Mouse (Mus musculus): ENCODE measurements around the gene Acsl4. TPM values are rescaled to one million over a fixed set of nuclear protein-coding genes. Genes with fewer than 3 reads are reported as not detected.

Acsl4 gene
- polyA plus RNA-seq, 1 experiment from 2014 or later = 22.4 TPM

GRCm38 (mm10) chrX:142372393-142372792 is 17.9 kb downstream of the Acsl4 start:
- 20% methylated on average over 3 of the region's 3 CpGs for WGBS
- H3K4me2 ChIP-seq (replicated peaks; ENCODE audit: low read depth, low read length) = no peak overlapping the region
- H3K9me3 ChIP-seq (ENCODE audit: low read length) = no peaks in the 10 kb centered on the region
- H3K27ac ChIP-seq (ENCODE audit: low read length) = no peak overlapping the region
- H3K4me3 ChIP-seq (ENCODE audit: low read length) = no peak overlapping the region
- H3K9ac ChIP-seq (replicated peaks; ENCODE audit: low read length) = no peak overlapping the region
- peaks cover 3% of the 10 kb centered on the region; the same call in 1 of the 2 replicates for H3K27me3 ChIP-seq (ENCODE audit: insufficient read depth, low read length)
- H3K4me1 ChIP-seq (ENCODE audit: insufficient read depth, low read length) = no peaks in the 10 kb centered on the region; the same call in 1 of the 2 replicates
- no peaks in the 10 kb centered on the region for H3K36me3 ChIP-seq (ENCODE audit: insufficient read depth, low read length)
- ATAC-seq (ENCODE audit: low FRiP score, low TSS enrichment) = no peak

GRCm38 (mm10) chrX:142369935-142370334 is 20.4 kb downstream of the Acsl4 start:
- peak; percentile 65; the same call in 1 of the 2 replicates for ATAC-seq (ENCODE audit: low FRiP score, low TSS enrichment)
- WGBS = 29% methylated on average over 7 of the region's 7 CpGs

GRCm38 (mm10) chrX:142363882-142364281 is 26.5 kb downstream of the Acsl4 start:
- Histone ChIP-seq H3K4me3 (ENCODE audit: low read length) (no peak overlapping the region), H3K4me1 (ENCODE audit: insufficient read depth, low read length) (no peaks in the 10 kb centered on the region), H3K9me3 (ENCODE audit: low read length) (no peaks in the 10 kb centered on the region), H3K27ac (ENCODE audit: low read length) (no peak overlapping the region), H3K27me3 (ENCODE audit: insufficient read depth, low read length) (no peaks in the 10 kb centered on the region; the same call in 1 of the 2 replicates), H3K36me3 (ENCODE audit: insufficient read depth, low read length) (no peaks in the 10 kb centered on the region), H3K9ac (replicated peaks; ENCODE audit: low read length) (no peak overlapping the region), H3K4me2 (replicated peaks; ENCODE audit: low read depth, low read length) (no peak overlapping the region)
- 89% methylated on average over 1 of the region's 1 CpGs for WGBS
- no peak for ATAC-seq (ENCODE audit: low FRiP score, low TSS enrichment)

More at GRCm38 (mm10) chrX:142369935-142370334, 20.4 kb downstream of the Acsl4 start:
- Histone ChIP-seq H3K27ac (ENCODE audit: low read length) (no peak overlapping the region; the same call in 1 of the 2 replicates), H3K9ac (replicated peaks; ENCODE audit: low read length) (no peak overlapping the region), H3K36me3 (ENCODE audit: insufficient read depth, low read length) (no peaks in the 10 kb centered on the region), H3K4me3 (ENCODE audit: low read length) (no peak overlapping the region), H3K4me2 (replicated peaks; ENCODE audit: low read depth, low read length) (no peak overlapping the region), H3K4me1 (ENCODE audit: insufficient read depth, low read length) (no peaks in the 10 kb centered on the region; the same call in 1 of the 2 replicates), H3K27me3 (ENCODE audit: insufficient read depth, low read length) (peaks cover 3% of the 10 kb centered on the region; the same call in 1 of the 2 replicates), H3K9me3 (ENCODE audit: low read length) (no peaks in the 10 kb centered on the region)

GRCm38 (mm10) chrX:142359031-142359430 is 31.3 kb downstream of the Acsl4 start:
- 83% methylated on average over 7 of the region's 7 CpGs for WGBS
- Histone ChIP-seq H3K4me3 (ENCODE audit: low read length) (no peak overlapping the region), H3K4me2 (replicated peaks; ENCODE audit: low read depth, low read length) (no peak overlapping the region), H3K36me3 (ENCODE audit: insufficient read depth, low read length) (no peaks in the 10 kb centered on the region), H3K4me1 (ENCODE audit: insufficient read depth, low read length) (no peaks in the 10 kb centered on the region), H3K27me3 (ENCODE audit: insufficient read depth, low read length) (no peaks in the 10 kb centered on the region; the same call in 1 of the 2 replicates), H3K9ac (replicated peaks; ENCODE audit: low read length) (no peak overlapping the region), H3K27ac (ENCODE audit: low read length) (no peak overlapping the region), H3K9me3 (ENCODE audit: low read length) (no peaks in the 10 kb centered on the region)
- no peak for ATAC-seq (ENCODE audit: low FRiP score, low TSS enrichment)

- no peaks in the 10 kb centered on the region for H3K9me3 ChIP-seq (ENCODE audit: low read length)
- H3K9ac ChIP-seq (replicated peaks; ENCODE audit: low read length) = no peak overlapping the region
- no peaks in the 10 kb centered on the region for H3K4me1 ChIP-seq (ENCODE audit: insufficient read depth, low read length)
- no peak overlapping the region for H3K4me2 ChIP-seq (replicated peaks; ENCODE audit: low read depth, low read length)
- H3K27me3 ChIP-seq (ENCODE audit: insufficient read depth, low read length) = no peaks in the 10 kb centered on the region; the same call in 1 of the 2 replicates
- H3K27ac ChIP-seq (ENCODE audit: low read length) = no peak overlapping the region
- ATAC-seq (ENCODE audit: low FRiP score, low TSS enrichment) = no peak
- 77% methylated on average over 5 of the region's 5 CpGs for WGBS
- no peak overlapping the region for H3K4me3 ChIP-seq (ENCODE audit: low read length)
- H3K36me3 ChIP-seq (ENCODE audit: insufficient read depth, low read length) = no peaks in the 10 kb centered on the region
Measured at GRCm38 (mm10) chrX:142358427-142358826, 31.9 kb downstream of the Acsl4 start.

GRCm38 (mm10) chrX:142336207-142336606 is 54.1 kb downstream of the Acsl4 start:
- Histone ChIP-seq H3K9ac (replicated peaks; ENCODE audit: low read length) (no peak overlapping the region), H3K4me1 (ENCODE audit: insufficient read depth, low read length) (no peaks in the 10 kb centered on the region)
- 93% methylated on average over 6 of the region's 6 CpGs for WGBS

GRCm38 (mm10) chrX:142335502-142335901 is 54.8 kb downstream of the Acsl4 start:
- no peaks in the 10 kb centered on the region for H3K4me1 ChIP-seq (ENCODE audit: insufficient read depth, low read length)
- no peaks in the 10 kb centered on the region for H3K36me3 ChIP-seq (ENCODE audit: insufficient read depth, low read length)
- no peaks in the 10 kb centered on the region for H3K9me3 ChIP-seq (ENCODE audit: low read length)
- H3K4me2 ChIP-seq (replicated peaks; ENCODE audit: low read depth, low read length) = no peak overlapping the region
- ATAC-seq (ENCODE audit: low FRiP score, low TSS enrichment) = no peak
- WGBS = 91% methylated on average over 5 of the region's 5 CpGs
- no peak overlapping the region for H3K9ac ChIP-seq (replicated peaks; ENCODE audit: low read length)
- H3K27ac ChIP-seq (ENCODE audit: low read length) = no peak overlapping the region
- peaks cover 2% of the 10 kb centered on the region; the same call in 1 of the 2 replicates for H3K27me3 ChIP-seq (ENCODE audit: insufficient read depth, low read length)
- no peak overlapping the region for H3K4me3 ChIP-seq (ENCODE audit: low read length)

More at GRCm38 (mm10) chrX:142336207-142336606, 54.1 kb downstream of the Acsl4 start:
- peaks cover 2% of the 10 kb centered on the region; the same call in 1 of the 2 replicates for H3K27me3 ChIP-seq (ENCODE audit: insufficient read depth, low read length)
- H3K36me3 ChIP-seq (ENCODE audit: insufficient read depth, low read length) = no peaks in the 10 kb centered on the region
- H3K27ac ChIP-seq (ENCODE audit: low read length) = no peak overlapping the region
- no peak for ATAC-seq (ENCODE audit: low FRiP score, low TSS enrichment)
- H3K4me3 ChIP-seq (ENCODE audit: low read length) = no peak overlapping the region
- H3K9me3 ChIP-seq (ENCODE audit: low read length) = no peaks in the 10 kb centered on the region
- no peak overlapping the region for H3K4me2 ChIP-seq (replicated peaks; ENCODE audit: low read depth, low read length)

- 61% methylated on average over 2 of the region's 2 CpGs for WGBS
Measured at GRCm38 (mm10) chrX:142325760-142326159, 64.6 kb downstream of the Acsl4 start.

GRCm38 (mm10) chrX:142316106-142316505 is 74.2 kb downstream of the Acsl4 start:
- Histone ChIP-seq H3K4me1 (ENCODE audit: insufficient read depth, low read length) (no peaks in the 10 kb centered on the region), H3K4me3 (ENCODE audit: low read length) (no peak overlapping the region), H3K9ac (replicated peaks; ENCODE audit: low read length) (no peak overlapping the region), H3K27ac (ENCODE audit: low read length) (no peak overlapping the region), H3K4me2 (replicated peaks; ENCODE audit: low read depth, low read length) (no peak overlapping the region), H3K36me3 (ENCODE audit: insufficient read depth, low read length) (no peaks in the 10 kb centered on the region), H3K27me3 (ENCODE audit: insufficient read depth, low read length) (peaks cover 14% of the 10 kb centered on the region; the same call in 1 of the 2 replicates), H3K9me3 (ENCODE audit: low read length) (no peaks in the 10 kb centered on the region)
- 70% methylated on average over 9 of the region's 9 CpGs for WGBS
- no peak for ATAC-seq (ENCODE audit: low FRiP score, low TSS enrichment)

More at GRCm38 (mm10) chrX:142325760-142326159, 64.6 kb downstream of the Acsl4 start:
- Histone ChIP-seq H3K4me1 (ENCODE audit: insufficient read depth, low read length) (no peaks in the 10 kb centered on the region), H3K4me3 (ENCODE audit: low read length) (no peak overlapping the region), H3K36me3 (ENCODE audit: insufficient read depth, low read length) (no peaks in the 10 kb centered on the region), H3K27ac (ENCODE audit: low read length) (no peak overlapping the region), H3K27me3 (ENCODE audit: insufficient read depth, low read length) (no peaks in the 10 kb centered on the region; the same call in 1 of the 2 replicates), H3K9ac (replicated peaks; ENCODE audit: low read length) (no peak overlapping the region), H3K9me3 (ENCODE audit: low read length) (no peaks in the 10 kb centered on the region), H3K4me2 (replicated peaks; ENCODE audit: low read depth, low read length) (no peak overlapping the region)
- ATAC-seq (ENCODE audit: low FRiP score, low TSS enrichment) = no peak

GRCm38 (mm10) chrX:142315270-142315669 is 75.1 kb downstream of the Acsl4 start:
- no peak overlapping the region for H3K4me2 ChIP-seq (replicated peaks; ENCODE audit: low read depth, low read length)
- ATAC-seq (ENCODE audit: low FRiP score, low TSS enrichment) = no peak
- 85% methylated on average over 8 of the region's 8 CpGs for WGBS
- no peaks in the 10 kb centered on the region for H3K9me3 ChIP-seq (ENCODE audit: low read length)
- no peak overlapping the region for H3K9ac ChIP-seq (replicated peaks; ENCODE audit: low read length)
- no peaks in the 10 kb centered on the region for H3K36me3 ChIP-seq (ENCODE audit: insufficient read depth, low read length)
- no peak overlapping the region for H3K27ac ChIP-seq (ENCODE audit: low read length)
- H3K27me3 ChIP-seq (ENCODE audit: insufficient read depth, low read length) = peaks cover 14% of the 10 kb centered on the region; the same call in 1 of the 2 replicates
- H3K4me3 ChIP-seq (ENCODE audit: low read length) = no peak overlapping the region
- H3K4me1 ChIP-seq (ENCODE audit: insufficient read depth, low read length) = no peaks in the 10 kb centered on the region

Measured in kidney, embryonic 16.5 days (tissue).